Mouse (Mus musculus) frontal cortex, postnatal 14 days (tissue): ENCODE measurements around the gene Fmo1.
A peak's percentile ranks its signal among the peaks of the same experiment; 100 is the strongest.

ENCODE experiments used
- DNase-seq, 2 experiments: peaks; one replicate each; pipeline ENCODE4 v3.0.0; 2022; ENCODE audit warnings: low spot score in 2 of 2

Fmo1 gene

DNA sequence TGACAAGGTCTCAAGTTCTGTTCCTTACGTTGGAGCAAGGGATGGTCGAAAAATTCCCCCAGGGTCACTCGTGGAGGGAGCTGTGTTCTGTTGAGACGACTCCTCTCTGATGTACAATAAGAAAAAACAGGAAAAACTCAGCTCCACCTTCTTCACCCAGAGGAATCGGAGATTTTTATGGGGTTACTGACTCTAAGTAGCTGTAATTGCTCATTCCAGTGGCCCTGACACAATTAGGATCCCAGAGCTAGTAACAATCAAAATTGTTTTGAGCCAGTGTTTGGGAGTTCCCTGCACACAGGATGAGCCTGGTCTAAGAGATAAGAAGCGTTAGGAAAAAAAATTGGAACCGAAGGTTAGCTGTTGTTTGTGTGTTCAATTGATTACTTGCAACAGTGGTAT is at the start of gene Fmo1:
Gene Fmo1 (minus strand): TSS at position 331 of the 402 bp plus-strand sequence.
- no peak for DNase-seq

GRCm38 (mm10) chr1:162914932-162915556 is 48.6 kb upstream of the Fmo1 start:
- no peak for DNase-seq

GRCm38 (mm10) chr1:162912085-162912484 is 45.7 kb upstream of the Fmo1 start:
- no peak for DNase-seq

- DNase-seq = no peak
Measured at GRCm38 (mm10) chr1:162901879-162902278, 35.5 kb upstream of the Fmo1 start.

GRCm38 (mm10) chr1:162897838-162898811 is 31.7 kb upstream of the Fmo1 start, which contains the start of gene Fmo2:
Gene Fmo2 (minus strand): TSS chr1:162898726.
- no peak for DNase-seq

- peak in 1 of 2 experiments; percentile 64 for DNase-seq
Measured at GRCm38 (mm10) chr1:162895900-162896299, 29.5 kb upstream of the Fmo1 start.

- no peak for DNase-seq
Measured at GRCm38 (mm10) chr1:162893014-162893413, 26.6 kb upstream of the Fmo1 start.

DNA sequence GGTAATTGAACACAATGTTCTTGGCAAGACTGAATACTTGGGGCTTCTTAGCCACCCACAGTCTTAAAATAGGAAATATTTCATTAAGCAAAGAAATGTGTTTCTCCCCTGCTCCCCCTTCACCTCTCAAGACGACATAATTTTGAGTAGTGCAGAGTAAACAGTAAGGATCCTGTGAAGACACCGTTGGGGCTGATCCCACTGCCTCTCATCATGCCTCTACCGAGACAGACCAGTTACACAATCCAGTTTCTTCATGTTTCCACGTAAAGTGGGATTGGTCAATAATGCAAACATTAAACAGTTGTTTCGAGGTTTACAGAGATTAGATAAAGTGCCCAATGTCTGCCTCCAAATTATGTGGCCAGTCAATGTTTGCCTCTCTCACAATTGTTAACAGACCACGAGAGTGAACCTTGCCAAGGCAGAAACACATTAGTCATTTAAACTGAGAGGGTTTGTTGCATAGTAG is 25.6 kb upstream of the Fmo1 start:
- DNase-seq = no peak

DNA sequence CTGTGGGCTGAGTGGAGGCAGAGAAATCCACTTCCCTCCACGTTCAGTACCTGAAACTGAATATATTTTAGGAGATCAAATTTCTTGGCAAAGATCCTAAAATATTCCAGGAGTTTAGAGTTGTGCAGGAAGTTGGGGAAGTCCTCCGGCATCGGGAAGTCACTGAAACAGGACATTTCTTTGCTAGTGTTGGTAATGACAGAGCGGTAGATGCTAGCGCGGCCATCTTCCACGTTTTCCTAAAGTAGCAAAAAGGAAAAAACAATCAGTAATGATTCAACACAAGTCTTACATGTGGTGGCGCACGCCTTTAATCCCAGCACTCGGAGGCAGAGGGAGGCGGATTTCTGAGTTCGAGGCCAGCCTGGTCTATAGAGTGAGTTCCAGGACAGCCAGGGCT is 22.2 kb upstream of the Fmo1 start:
- no peak for DNase-seq

DNA sequence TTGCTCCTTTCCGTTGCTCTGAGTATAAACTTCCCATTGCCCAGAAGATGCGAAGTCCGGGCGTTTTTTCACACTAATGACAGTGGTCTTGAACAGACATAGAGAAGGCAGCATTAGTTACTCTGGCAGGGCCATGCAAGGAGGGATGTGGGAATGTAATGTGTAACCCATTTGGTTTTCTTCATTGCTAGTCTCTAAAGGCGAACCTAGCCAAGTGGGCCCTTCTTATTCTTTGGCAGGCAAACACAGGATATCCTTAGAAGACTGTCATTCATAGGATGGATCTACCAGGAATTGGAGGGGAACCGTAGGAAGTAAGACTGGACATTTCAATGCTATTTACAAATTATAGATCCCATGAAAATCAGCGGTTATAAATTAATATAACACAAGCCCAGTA is 21.2 kb upstream of the Fmo1 start:
- DNase-seq = no peak

DNA sequence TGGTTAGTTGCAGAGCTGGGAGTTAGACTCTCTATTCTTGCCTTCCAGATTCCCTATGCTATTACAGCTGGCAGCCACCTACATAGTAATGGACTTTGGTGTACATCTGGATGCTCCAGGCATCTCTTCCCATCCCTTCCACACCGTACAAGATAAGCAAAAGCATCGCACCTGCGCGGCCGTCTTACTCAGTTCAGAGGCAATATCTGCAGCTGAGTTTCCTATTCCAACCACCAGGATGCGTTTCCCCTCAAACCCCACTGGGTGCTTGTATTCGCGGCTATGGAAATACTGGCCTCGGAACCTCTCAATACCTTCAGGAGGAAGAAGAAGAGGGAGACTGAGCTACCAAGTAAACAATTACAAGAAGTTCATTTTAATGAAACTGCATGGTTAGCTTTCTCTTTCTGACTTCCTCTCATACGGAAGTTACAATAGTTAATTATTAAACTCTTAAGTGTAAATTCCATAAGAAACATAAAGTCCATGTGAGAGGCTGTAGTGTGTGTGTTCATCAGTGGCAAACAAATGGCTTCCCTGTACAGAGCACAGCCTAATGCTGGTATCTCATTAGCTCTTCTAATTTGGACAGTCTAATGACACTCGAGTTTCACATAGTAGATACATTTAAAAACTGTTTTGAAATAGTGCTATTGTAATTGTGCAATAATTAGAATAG is 19.9 kb upstream of the Fmo1 start:
- DNase-seq = no peak

DNA sequence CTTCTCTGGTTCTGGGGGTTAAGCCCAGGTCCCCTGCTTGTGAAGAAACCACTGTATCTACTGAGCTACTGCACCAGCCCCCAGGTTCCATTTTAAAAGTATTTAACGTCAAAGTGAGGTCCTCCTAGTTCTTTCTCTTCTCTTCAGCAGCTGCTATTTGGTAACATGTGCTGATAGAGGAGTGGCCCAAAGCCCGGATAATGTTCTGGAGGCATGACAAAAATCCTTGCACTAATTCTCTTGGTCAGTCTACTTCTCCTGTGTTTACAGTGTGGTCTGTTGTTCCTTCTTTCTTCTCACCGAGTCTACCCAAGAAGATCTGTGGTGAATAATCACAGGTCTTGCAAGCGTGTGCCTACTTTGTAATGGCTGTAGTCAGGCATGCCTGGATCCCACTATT is 16.3 kb upstream of the Fmo1 start:
- no peak for DNase-seq

- peak in 1 of 2 experiments; percentile 29 for DNase-seq
Measured at GRCm38 (mm10) chr1:162879595-162880369, 13.4 kb upstream of the Fmo1 start.

DNA sequence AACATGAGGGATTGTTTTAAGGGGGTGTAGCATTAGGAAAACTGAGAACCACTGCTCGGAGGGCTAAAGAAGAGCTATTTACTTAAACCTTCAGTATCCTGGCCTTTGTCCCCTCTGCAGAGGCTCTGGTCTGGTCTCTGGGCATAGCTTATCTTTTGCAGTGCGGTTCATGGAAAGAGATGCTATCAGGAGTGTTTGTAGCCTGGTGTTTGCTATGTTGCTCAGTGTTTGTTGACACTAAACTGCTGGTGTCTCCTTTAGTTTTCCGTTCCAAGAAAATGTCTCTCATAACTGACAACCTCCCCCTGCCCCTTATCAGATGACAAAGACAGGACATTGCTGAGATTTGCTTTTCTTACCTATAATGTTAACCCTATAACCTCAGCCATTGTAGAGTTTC is 8.7 kb upstream of the Fmo1 start:
- DNase-seq = no peak

- no peak for DNase-seq
Measured at GRCm38 (mm10) chr1:162871701-162872311, 5.4 kb upstream of the Fmo1 start.

DNA sequence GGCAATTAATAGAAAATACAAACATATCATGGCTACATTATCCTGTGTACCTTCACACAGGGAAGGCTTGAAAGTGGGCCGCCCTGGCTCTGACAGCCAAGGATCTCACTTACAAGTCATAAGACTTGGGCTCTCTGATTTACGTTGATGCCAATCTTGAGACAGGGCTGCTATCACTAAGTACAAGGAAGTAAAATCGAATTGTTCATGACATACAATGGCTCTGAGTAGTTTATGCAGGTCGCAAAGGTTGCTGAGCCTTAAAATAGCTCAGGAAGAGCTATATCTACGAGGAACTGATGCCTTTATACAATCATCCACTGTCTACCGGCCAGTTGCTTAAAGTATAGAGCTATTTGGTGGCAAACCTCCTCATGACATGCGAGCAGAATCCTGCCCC is 4.6 kb upstream of the Fmo1 start:
- no peak for DNase-seq

DNA sequence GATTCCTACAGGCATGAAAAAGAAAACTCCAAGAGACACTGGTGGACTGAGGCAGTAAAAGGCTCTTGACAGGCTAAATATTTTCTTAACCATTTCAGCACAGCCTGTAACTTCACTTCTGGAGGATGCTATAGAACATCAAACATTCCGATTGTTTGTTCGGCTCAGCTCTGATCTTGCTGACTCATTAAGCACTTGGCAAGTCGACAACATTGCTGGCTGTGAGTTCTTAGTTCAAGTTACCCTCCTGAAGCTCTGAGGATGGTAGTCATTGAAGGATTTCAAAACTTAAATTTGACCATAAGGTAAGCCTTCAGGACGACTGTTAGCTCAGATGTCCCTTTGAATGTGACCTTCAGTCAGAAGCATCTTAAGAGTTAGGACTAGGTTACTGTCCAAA is 986 bp upstream of the Fmo1 start:
- no peak for DNase-seq

GRCm38 (mm10) chr1:162865493-162865830 is 948 bp downstream of the Fmo1 start:
- DNase-seq = no peak

DNA sequence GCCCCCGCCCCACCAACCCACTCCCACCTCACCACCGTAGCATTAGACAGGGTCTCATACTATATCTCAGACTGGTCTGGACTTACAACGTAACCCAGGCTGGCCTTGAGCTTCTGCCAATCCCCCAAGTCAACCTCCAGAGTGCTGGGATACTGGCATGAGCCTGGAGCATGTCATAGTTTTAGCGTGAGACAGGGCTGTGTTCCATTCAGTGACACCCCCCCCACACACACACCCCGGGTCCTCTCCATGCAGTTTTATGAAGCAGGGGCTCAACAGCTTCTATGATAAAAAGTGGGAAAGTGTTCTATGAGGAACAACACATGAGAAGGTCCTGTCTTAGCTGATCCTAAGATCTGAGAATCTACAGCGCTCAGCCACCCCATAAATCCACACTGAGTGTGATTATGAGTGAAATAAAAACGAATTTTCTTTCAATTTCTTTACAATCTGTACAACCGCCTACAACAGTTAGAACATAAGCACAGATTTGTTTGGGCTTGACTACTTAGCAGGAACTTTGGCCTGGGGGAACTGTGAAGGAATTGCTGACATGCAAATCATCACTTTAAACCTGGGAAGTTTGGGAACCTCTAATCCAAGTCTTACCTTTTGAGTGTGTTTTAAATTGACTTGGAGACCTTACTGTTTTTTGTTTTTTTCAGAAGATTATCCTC is 1.5 kb downstream of the Fmo1 start:
- no peak for DNase-seq

DNA sequence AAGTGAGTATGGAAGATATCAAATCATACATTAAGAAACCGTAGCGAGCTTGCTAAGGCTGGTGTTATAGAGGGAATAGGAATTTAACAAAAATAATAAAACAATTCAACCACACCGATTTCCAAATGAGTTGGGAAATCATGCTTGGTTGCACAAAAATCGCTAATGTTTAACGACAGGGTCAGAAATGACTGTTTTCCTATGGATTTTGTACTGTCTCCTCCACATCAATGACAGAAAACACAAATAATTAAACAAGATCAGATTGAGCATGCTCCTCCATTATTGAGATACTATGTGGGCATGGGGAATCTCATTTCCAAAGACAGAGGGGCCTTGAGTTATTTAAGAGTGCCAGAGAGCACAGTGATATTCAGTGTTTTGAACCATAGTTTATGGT is 2.1 kb downstream of the Fmo1 start:
- no peak for DNase-seq

DNA sequence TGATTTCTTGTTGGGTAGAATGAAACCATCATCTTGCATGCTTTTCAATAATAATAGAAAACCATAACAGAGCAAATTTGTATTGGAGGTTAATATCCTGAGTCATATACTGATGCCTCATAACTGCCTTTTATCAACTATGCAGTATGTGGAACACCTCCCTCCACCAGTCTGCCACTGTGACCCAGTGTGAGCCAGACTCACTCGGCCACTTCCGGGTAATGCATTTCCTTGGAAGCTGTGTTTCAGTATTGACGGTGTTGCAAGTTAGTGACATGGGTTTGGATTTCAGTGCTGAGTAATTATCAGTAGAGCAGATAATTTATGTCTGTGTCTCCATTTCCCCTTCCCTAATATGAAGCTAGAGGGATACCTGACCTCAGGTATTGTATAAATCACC is 2.8 kb downstream of the Fmo1 start:
- no peak for DNase-seq
